In genomic region chr7:45787642-45788041, GRCm38 (mm10) we compare ENCODE assay signal across 12 mouse cellular contexts. TPM values are rescaled to one million over a fixed set of nuclear protein-coding genes. Genes with fewer than 3 reads are reported as not detected.
DNase-seq lines count a peak whose midpoint lies in the region; ATAC-seq lines count a peak whose summit lies in the region.
"Had no signal": no experiment of that assay in that cellular context is flagged by ENCODE, and none has a peak within 500 bp of the region (broad histone marks: within the 10 kb centered on the region; RNA-seq: fewer than 3 reads in every experiment).

No protein-coding gene starts in this region.

- H3K4me3 ChIP-seq in hindbrain, embryonic 14.5 days (replicated peaks; ENCODE audit: low read length), result peak overlapping the region; percentile 85; the same call in 1 of the 2 replicates
- no peak overlapping the region for H3K4me3 ChIP-seq in midbrain, embryonic 14.5 days (replicated peaks; ENCODE audit: low read depth, low read length)

- H3K27me3 ChIP-seq in hindbrain, embryonic 14.5 days (ENCODE audit: control insufficient read depth, insufficient read depth, low read length), result no peaks in the 10 kb centered on the region
- no peaks in the 10 kb centered on the region for H3K27me3 ChIP-seq in midbrain, embryonic 14.5 days (ENCODE audit: control insufficient read depth, insufficient read depth, low read length)

- H3K9me3 ChIP-seq in hindbrain, embryonic 14.5 days (ENCODE audit: control insufficient read depth, low read length), result no peaks in the 10 kb centered on the region
- no peaks in the 10 kb centered on the region for H3K9me3 ChIP-seq in midbrain, embryonic 14.5 days (ENCODE audit: control insufficient read depth, low read length)

- WGBS in hindbrain, embryonic 14.5 days, result 88% methylated on average over 22 of the region's 22 CpGs
- WGBS in midbrain, embryonic 14.5 days, result 88% methylated on average over 22 of the region's 22 CpGs

- peak overlapping the region; percentile 68 for H3K4me2 ChIP-seq in hindbrain, embryonic 14.5 days (replicated peaks)
- peak overlapping the region; percentile 90 for H3K4me2 ChIP-seq in midbrain, embryonic 14.5 days (ENCODE audit: low read length)

- 0 out of 2 replicates have a peak overlapping the region, but pooled peaks have one; percentile 29 for H3K9ac ChIP-seq in hindbrain, embryonic 14.5 days
- H3K9ac ChIP-seq in midbrain, embryonic 14.5 days (replicated peaks; ENCODE audit: low read length), result no peak overlapping the region

- no peak overlapping the region for H3K27ac ChIP-seq in hindbrain, embryonic 14.5 days
- no peak overlapping the region for H3K27ac ChIP-seq in midbrain, embryonic 14.5 days (replicated peaks; ENCODE audit: low read depth, low read length)

- intact Hi-C loops in heart, postnatal 25 days (cut with DNase I), result no loop called here

- peak; percentile 79 for DNase-seq in heart, adult 11 months
- no peak for DNase-seq in heart, postnatal 25 days (ENCODE audit: low spot score)
- peak; percentile 71 for DNase-seq in cerebellum, adult 9-11 months
- no peak for DNase-seq in hindbrain, embryonic 14.5 days (ENCODE audit: low spot score)
- DNase-seq in midbrain, embryonic 14.5 days, result no peak
- DNase-seq in thymus, postnatal 10 days (ENCODE audit: low spot score in 2 of 2), result no peak
- no peak for DNase-seq in frontal cortex, adult 2 months (ENCODE audit: extremely low spot score in 1 of 2, low spot score in 1 of 2)
- DNase-seq in gastrocnemius, adult 8-10 months (ENCODE audit: low spot score in 2 of 2), result no peak
- DNase-seq: adrenal gland, postnatal 36 days; heart, adult 18-20 months had no signal

- H3K36me3 ChIP-seq in hindbrain, embryonic 14.5 days (replicated peaks; ENCODE audit: control insufficient read depth, insufficient read depth), result peaks cover 55% of the 10 kb centered on the region
- peaks cover 57% of the 10 kb centered on the region for H3K36me3 ChIP-seq in midbrain, embryonic 14.5 days (ENCODE audit: control insufficient read depth, insufficient read depth, low read length)

- H3K4me1 ChIP-seq in hindbrain, embryonic 14.5 days (replicated peaks; ENCODE audit: control insufficient read depth, insufficient read depth, low read length), result peaks cover 21% of the 10 kb centered on the region
- H3K4me1 ChIP-seq in midbrain, embryonic 14.5 days (ENCODE audit: control insufficient read depth, insufficient read depth, low read length), result peaks cover 20% of the 10 kb centered on the region

- no peak for ATAC-seq in hindbrain, embryonic 14.5 days (ENCODE audit: low FRiP score)
- no peak for ATAC-seq in midbrain, embryonic 14.5 days (ENCODE audit: low FRiP score, low TSS enrichment)

RNA-seq across cellular contexts. Expression of gene Sult2b1, which starts 3.2 kb away (rescaled TPM):
- not detected for total RNA-seq in heart, postnatal 25 days (2021)
- 5.2 and 7.3 TPM in 2 replicates for polyA plus RNA-seq in hindbrain, embryonic 14.5 days (2014; fragmentation: Nextera tagmentation; extraction: Ambion mirVana)
- 5.2 and 8.5 TPM in 2 replicates for polyA plus RNA-seq in midbrain, embryonic 14.5 days (2014; fragmentation: Nextera tagmentation; extraction: Ambion mirVana)
- 15.2 and 17.7 TPM in 2 replicates for polyA plus RNA-seq in frontal cortex, adult 2 months (2012; rRNA removed)
- total RNA-seq in gastrocnemius, adult 8-10 months (2022), result not detected
- total RNA-seq: heart, adult 18-20 months; liver, adult 2 months had no signal
- polyA plus RNA-seq: liver, adult 2 months had no signal

RNA-seq across cellular contexts. Expression of gene Lmtk3, which starts 4.1 kb away (rescaled TPM):
- under 1 TPM in 1 of 2 experiments, not detected in 1; 0.14 TPM for total RNA-seq in heart, postnatal 25 days (2021)
- 20.9 and 23.6 TPM in 2 replicates for polyA plus RNA-seq in hindbrain, embryonic 14.5 days (2014; fragmentation: Nextera tagmentation; extraction: Ambion mirVana)
- 25.2 and 30.2 TPM in 2 replicates for polyA plus RNA-seq in midbrain, embryonic 14.5 days (2014; fragmentation: Nextera tagmentation; extraction: Ambion mirVana)
- polyA plus RNA-seq in frontal cortex, adult 2 months (2012; rRNA removed), result 170 and 198 TPM in 2 replicates
- not detected for total RNA-seq in gastrocnemius, adult 8-10 months (2022)
- total RNA-seq: heart, adult 18-20 months; liver, adult 2 months had no signal
- polyA plus RNA-seq: thymus, postnatal 0 days had no signal

RNA-seq across cellular contexts. Expression of gene Cyth2, which starts 26.7 kb away (rescaled TPM):
- 10 to 100 TPM; 63.2 to 65.5 TPM for total RNA-seq in heart, postnatal 25 days (2021)
- polyA plus RNA-seq in hindbrain, embryonic 14.5 days (2014; fragmentation: Nextera tagmentation; extraction: Ambion mirVana), result 237 and 242 TPM in 2 replicates
- polyA plus RNA-seq in midbrain, embryonic 14.5 days (2014; fragmentation: Nextera tagmentation; extraction: Ambion mirVana), result 281 and 288 TPM in 2 replicates
- polyA plus RNA-seq in frontal cortex, adult 2 months (2012; rRNA removed), result 158 and 167 TPM in 2 replicates
- 10 to 100 TPM; 25.2 to 34.3 (median 30.8) TPM for total RNA-seq in gastrocnemius, adult 8-10 months (2022)

RNA-seq across cellular contexts. Expression of gene Kcnj14, which starts 36.9 kb away (rescaled TPM):
- under 1 TPM; 0.55 to 0.70 TPM for total RNA-seq in heart, postnatal 25 days (2021)
- polyA plus RNA-seq in hindbrain, embryonic 14.5 days (2014; fragmentation: Nextera tagmentation; extraction: Ambion mirVana), result 1.3 TPM in 2 replicates
- polyA plus RNA-seq in midbrain, embryonic 14.5 days (2014; fragmentation: Nextera tagmentation; extraction: Ambion mirVana), result 0.63 and 0.88 TPM in 2 replicates
- 2.1 and 2.6 TPM in 2 replicates for polyA plus RNA-seq in frontal cortex, adult 2 months (2012; rRNA removed)
- under 1 TPM in 2 of 4 experiments, not detected in 2; 0.11 to 0.29 TPM for total RNA-seq in gastrocnemius, adult 8-10 months (2022)
- total RNA-seq: liver, adult 2 months had no signal

RNA-seq across cellular contexts. Expression of gene Grwd1, which starts 43.1 kb away (rescaled TPM):
- total RNA-seq in heart, postnatal 25 days (2021), result 10 to 100 TPM in 1 of 2 experiments, 1 to 10 TPM in 1; 10.0 to 11.2 TPM
- polyA plus RNA-seq in hindbrain, embryonic 14.5 days (2014; fragmentation: Nextera tagmentation; extraction: Ambion mirVana), result 37.6 and 42.6 TPM in 2 replicates
- polyA plus RNA-seq in midbrain, embryonic 14.5 days (2014; fragmentation: Nextera tagmentation; extraction: Ambion mirVana), result 37.2 and 37.4 TPM in 2 replicates
- 17.9 TPM in 2 replicates for polyA plus RNA-seq in frontal cortex, adult 2 months (2012; rRNA removed)
- 10 to 100 TPM; 15.5 to 17.3 (median 16.1) TPM for total RNA-seq in gastrocnemius, adult 8-10 months (2022)

Comparison
In these comparisons a context has a peak if more than half of its experiments do, and no peak if none do; other contexts are left out.
1. DNase-seq: peak in heart, adult 11 months (single experiment) and cerebellum, adult 9-11 months (single experiment); none in heart, postnatal 25 days (single experiment), hindbrain, embryonic 14.5 days (single experiment), midbrain, embryonic 14.5 days (single experiment), thymus, postnatal 10 days (0 of 2), frontal cortex, adult 2 months (0 of 2) and gastrocnemius, adult 8-10 months (0 of 2).